Comparison of ENCODE assay signal across 8 mouse cellular contexts in genomic region chr17:32389101-32389659, GRCm38 (mm10). TPM values are rescaled to one million over a fixed set of nuclear protein-coding genes. Genes with fewer than 3 reads are reported as not detected.
DNase-seq lines count a peak whose midpoint lies in the region; ATAC-seq and TF ChIP-seq lines count a peak whose summit lies in the region.

Wiz (minus strand) TSS chr17:32389439.

- TF ChIP-seq CTCF in CH12.LX (conservative IDR thresholded peaks at IDR 0.05 in 1 of 2, IDR thresholded peaks at IDR 0.05 in 1 of 2; ENCODE audit: low read depth in 2 of 2, low read length in 2 of 2) = no peak
- TF ChIP-seq CTCF in liver, postnatal 0 days (IDR thresholded peaks at IDR 0.05; ENCODE audit: low read depth) = no peak

- H3K4me3 ChIP-seq in CH12.LX (replicated peaks in 1 of 3; ENCODE audit: low read depth in 2 of 3, low read length in 2 of 3, poor library complexity in 1 of 3) = peak within 1 kb of the TSS; percentile 53 to 81 (median 63)
- H3K4me3 ChIP-seq in forebrain, embryonic 13.5 days = peak within 1 kb of the TSS; percentile 78
- H3K4me3 ChIP-seq in liver, postnatal 0 days (ENCODE audit: low read depth, low read length) = peak within 1 kb of the TSS; percentile 75
- H3K4me3 ChIP-seq in neural tube, embryonic 14.5 days (ENCODE audit: low read depth, low read length) = peak within 1 kb of the TSS; percentile 82

- in situ Hi-C loops in CH12.LX (cut with MboI; ENCODE audit: low pct_ligation_motif_present, low pct_unique_long_range_greater_than_20kb, low sequenced_read_pairs) = no loop called here

- peaks cover 9 to 29% of the 10 kb centered on the region in 2 experiments for H3K4me1 ChIP-seq in CH12.LX (ENCODE audit: control insufficient read depth in 1 of 2, insufficient read depth in 2 of 2)
- H3K4me1 ChIP-seq in forebrain, embryonic 13.5 days = peaks cover 18% of the 10 kb centered on the region
- H3K4me1 ChIP-seq in liver, postnatal 0 days (ENCODE audit: insufficient read depth) = peaks cover 12% of the 10 kb centered on the region; the same call in 1 of the 2 replicates
- peaks cover 11% of the 10 kb centered on the region; the same call in 1 of the 2 replicates for H3K4me1 ChIP-seq in neural tube, embryonic 14.5 days (ENCODE audit: control insufficient read depth, insufficient read depth, low read length)

- peak; percentile 90 for DNase-seq in CH12.LX (ENCODE audit: extremely low read depth)
- peak; percentile 79 for DNase-seq in c-Kit-positive CD71-positive TER-119-positive erythroid progenitor cells, embryonic 14.5 days (ENCODE audit: low spot score)
- DNase-seq in heart, postnatal 10 days = peak; percentile 95 to 97
- DNase-seq in large intestine, adult 2 months (ENCODE audit: low read depth, low spot score) = peak; percentile 53
- DNase-seq in liver, postnatal 0 days = peak; percentile 95
- peak; percentile 98 for DNase-seq in testis, postnatal 10 days (ENCODE audit: low spot score)

- H3K27me3 ChIP-seq in CH12.LX (replicated peaks) = no peaks in the 10 kb centered on the region
- peaks cover 40% of the 10 kb centered on the region for H3K27me3 ChIP-seq in forebrain, embryonic 13.5 days
- H3K27me3 ChIP-seq in liver, postnatal 0 days (ENCODE audit: insufficient read depth, low read length) = no peaks in the 10 kb centered on the region
- H3K27me3 ChIP-seq in neural tube, embryonic 14.5 days (ENCODE audit: control insufficient read depth, insufficient read depth, low read length) = peaks cover 21% of the 10 kb centered on the region

- TF ChIP-seq POLR2A in CH12.LX (IDR thresholded peaks at IDR 0.05; ENCODE audit: low read depth, low read length) = peak; percentile 50; the same call in 1 of the 2 replicates

- no peaks in the 10 kb centered on the region for H3K9me3 ChIP-seq in CH12.LX (replicated peaks; ENCODE audit: low read length)
- H3K9me3 ChIP-seq in forebrain, embryonic 13.5 days (replicated peaks) = no peaks in the 10 kb centered on the region
- H3K9me3 ChIP-seq in liver, postnatal 0 days (ENCODE audit: low read length) = no peaks in the 10 kb centered on the region
- no peaks in the 10 kb centered on the region for H3K9me3 ChIP-seq in neural tube, embryonic 14.5 days (ENCODE audit: control insufficient read depth, low read length)

- dilution Hi-C loops in CH12.LX (cut with MboI; ENCODE audit: extremely low pct_ligation_motif_present, extremely low pct_unique_long_range_greater_than_20kb, low sequenced_read_pairs) = no loop called here

- no peaks in the 10 kb centered on the region for H3K79me2 ChIP-seq in CH12.LX (replicated peaks; ENCODE audit: control insufficient read depth, extremely low read depth, insufficient read depth, poor library complexity, severe bottlenecking)

- peak within 1 kb of the TSS; percentile 72 for H3K27ac ChIP-seq in CH12.LX (ENCODE audit: insufficient read depth, low read depth)
- H3K27ac ChIP-seq in forebrain, embryonic 13.5 days = peak within 1 kb of the TSS; percentile 77
- peak within 1 kb of the TSS; percentile 80 for H3K27ac ChIP-seq in liver, postnatal 0 days (ENCODE audit: low read depth)
- H3K27ac ChIP-seq in neural tube, embryonic 14.5 days (ENCODE audit: low read depth, low read length) = peak within 1 kb of the TSS; percentile 84

- peak within 1 kb of the TSS; percentile 81 for H3K9ac ChIP-seq in CH12.LX (ENCODE audit: insufficient read depth, low read depth)
- peak within 1 kb of the TSS; percentile 85 for H3K9ac ChIP-seq in forebrain, embryonic 13.5 days
- H3K9ac ChIP-seq in liver, postnatal 0 days (replicated peaks) = peak within 1 kb of the TSS; percentile 80
- peak within 1 kb of the TSS; percentile 88 for H3K9ac ChIP-seq in neural tube, embryonic 14.5 days (replicated peaks; ENCODE audit: low read depth, low read length)

- WGBS in forebrain, embryonic 13.5 days = 1% methylated on average over 36 of the region's 44 CpGs
- 2% methylated on average over 38 of the region's 44 CpGs for WGBS in large intestine, adult 2 months
- under 1% methylated on average over 18 of the region's 44 CpGs for WGBS in liver, postnatal 0 days (ENCODE audit: insufficient replicate concordance)
- WGBS in neural tube, embryonic 14.5 days = 3% methylated on average over 21 of the region's 44 CpGs

- peak; percentile 82 for ATAC-seq in forebrain, embryonic 13.5 days
- ATAC-seq in liver, postnatal 0 days = peak; percentile 89
- ATAC-seq in neural tube, embryonic 14.5 days (ENCODE audit: low read depth) = peak; percentile 86

- peak within 1 kb of the TSS; percentile 59 for H3K4me2 ChIP-seq in CH12.LX (ENCODE audit: insufficient read depth, low read depth, poor library complexity, severe bottlenecking)
- H3K4me2 ChIP-seq in forebrain, embryonic 13.5 days = peak within 1 kb of the TSS; percentile 95
- H3K4me2 ChIP-seq in liver, postnatal 0 days (ENCODE audit: low read depth, low read length) = peak within 1 kb of the TSS; percentile 100
- peak within 1 kb of the TSS; percentile 94 for H3K4me2 ChIP-seq in neural tube, embryonic 14.5 days (ENCODE audit: low read depth, low read length)

- intact Hi-C loops in heart, postnatal 10 days (cut with DNase I) = loop anchor here (2.0 to 5.0 kb wide), 3 partner anchors 24 to 103 kb away; no protein-coding TSS in a partner anchor

- H3K36me3 ChIP-seq in CH12.LX (replicated peaks in 1 of 2; ENCODE audit: control insufficient read depth in 1 of 2, insufficient read depth in 1 of 2, low read length in 1 of 2) = peaks cover 34 to 47% of the 10 kb centered on the region in 2 experiments
- peaks cover 11% of the 10 kb centered on the region for H3K36me3 ChIP-seq in forebrain, embryonic 13.5 days (ENCODE audit: poor library complexity, severe bottlenecking)
- H3K36me3 ChIP-seq in liver, postnatal 0 days (replicated peaks; ENCODE audit: insufficient read depth, low read length) = no peaks in the 10 kb centered on the region
- H3K36me3 ChIP-seq in neural tube, embryonic 14.5 days (ENCODE audit: control insufficient read depth, insufficient read depth, low read length) = peaks cover 5% of the 10 kb centered on the region

- TF ChIP-seq RAD21 in CH12.LX (IDR thresholded peaks at IDR 0.05; ENCODE audit: low read depth, low read length) = no peak

- no peak for TF ChIP-seq EP300 in CH12.LX (IDR thresholded peaks at IDR 0.05; ENCODE audit: low read length)
- no peak for TF ChIP-seq EP300 in liver, postnatal 0 days (IDR thresholded peaks at IDR 0.05; ENCODE audit: low read depth)

TF ChIP-seq in CH12.LX, 34 proteins besides CTCF, POLR2A, EP300 and RAD21:
- TF ChIP-seq USF2 (conservative IDR thresholded peaks at IDR 0.05; ENCODE audit: low read depth, low read length) (no peak), TBP (conservative IDR thresholded peaks at IDR 0.05; ENCODE audit: low read depth, low read length) (no peak), SMC3 (IDR thresholded peaks at IDR 0.05; ENCODE audit: low read depth, low read length) (no peak), USF1 (IDR thresholded peaks at IDR 0.05; ENCODE audit: low read depth, low read length) (no peak), HCFC1 (IDR thresholded peaks at IDR 0.05; ENCODE audit: low read depth, low read length) (peak; percentile 89), CHD2 (IDR thresholded peaks at IDR 0.05; ENCODE audit: low read length) (peak; percentile 84), KAT2A (IDR thresholded peaks at IDR 0.05; ENCODE audit: insufficient replicate concordance, low read length) (peak; percentile 47; the same call in 1 of the 2 replicates), ZNF384 (IDR thresholded peaks at IDR 0.05; ENCODE audit: low read depth, low read length) (no peak), RCOR1 (conservative IDR thresholded peaks at IDR 0.05; ENCODE audit: low read depth, low read length) (no peak; the same call in 1 of the 2 replicates), ELF1 (IDR thresholded peaks at IDR 0.05; ENCODE audit: low read depth, low read length) (0 out of 2 replicates have a peak, but pooled peaks have one; percentile 7), NELFE (IDR thresholded peaks at IDR 0.05; ENCODE audit: low read depth, low read length) (no peak), IRF4 (IDR thresholded peaks at IDR 0.05; ENCODE audit: low read depth, low read length) (no peak), PAX5 (IDR thresholded peaks at IDR 0.05; ENCODE audit: low read length) (no peak), ZMIZ1 (IDR thresholded peaks at IDR 0.05; ENCODE audit: low read depth, low read length) (no peak), MXI1 (IDR thresholded peaks at IDR 0.05; ENCODE audit: low read depth, low read length) (peak; percentile 64; the same call in 1 of the 2 replicates), NRF1 (IDR thresholded peaks at IDR 0.05; ENCODE audit: low read depth, low read length) (peak; percentile 80), POLR2AphosphoS2 (IDR thresholded peaks at IDR 0.05; ENCODE audit: low read depth, low read length) (no peak), MYC (IDR thresholded peaks at IDR 0.05; ENCODE audit: low read depth, low read length) (no peak), ETS1 (conservative IDR thresholded peaks at IDR 0.05; ENCODE audit: low read depth, low read length) (no peak; the same call in 1 of the 2 replicates), CHD1 (IDR thresholded peaks at IDR 0.05; ENCODE audit: low read depth, low read length) (no peak), BHLHE40 (IDR thresholded peaks at IDR 0.05; ENCODE audit: low read depth, low read length) (no peak), ZKSCAN1 (IDR thresholded peaks at IDR 0.05; ENCODE audit: borderline replicate concordance, low read depth, low read length) (no peak), SIN3A (IDR thresholded peaks at IDR 0.05; ENCODE audit: low read length) (peak; percentile 44; the same call in 1 of the 2 replicates), GABPA (IDR thresholded peaks at IDR 0.05; ENCODE audit: insufficient replicate concordance, low read depth, low read length) (no peak; the same call in 1 of the 2 replicates), E2F4 (IDR thresholded peaks at IDR 0.05; ENCODE audit: insufficient replicate concordance, low read depth, low read length) (no peak), UBTF (IDR thresholded peaks at IDR 0.05; ENCODE audit: low read depth, low read length) (no peak), MAZ (IDR thresholded peaks at IDR 0.05; ENCODE audit: low read depth, low read length) (peak; percentile 98)

RNA-seq across cellular contexts. Expression of gene Wiz, which starts in this region (rescaled TPM):
- total RNA-seq in CH12.LX (2012; rRNA removed) = 4.4 and 4.5 TPM in 2 replicates
- 1.0 and 1.2 TPM in 2 replicates for total RNA-seq in CH12.LX (2014; rRNA removed)
- 20.4 and 25.4 TPM in 2 replicates for polyA plus RNA-seq in CH12.LX (2012; ENCODE audit: insufficient read length, low read depth)
- 26.6 and 27.7 TPM in 2 replicates for polyA plus RNA-seq in forebrain, embryonic 13.5 days (2015; fragmentation: Nextera tagmentation; extraction: Ambion mirVana)
- 10 to 100 TPM; 29.5 to 30.7 TPM for total RNA-seq in heart, postnatal 10 days (2021)
- polyA plus RNA-seq in large intestine, adult 2 months (2012; rRNA removed) = 22.9 and 29.5 TPM in 2 replicates
- polyA plus RNA-seq in liver, postnatal 0 days (2015; fragmentation: Nextera tagmentation; extraction: Ambion mirVana) = 2.7 and 3.2 TPM in 2 replicates
- polyA plus RNA-seq in neural tube, embryonic 14.5 days (2014; fragmentation: Nextera tagmentation; extraction: Ambion mirVana) = 46.2 and 46.8 TPM in 2 replicates

Comparison
In these comparisons a context has a peak if more than half of its experiments do, and no peak if none do; other contexts are left out.
1. Peak in every context shown above with its lines: DNase-seq, ATAC-seq, H3K4me3 ChIP-seq and H3K27ac ChIP-seq.
2. RNA of gene Wiz (total RNA-seq): 29.5 to 30.7 TPM in heart, postnatal 10 days; 1.0 to 4.5 TPM in CH12.LX; every median in the first group is over 4 times any median in the second.